ENCODE assay signal across 12 mouse cellular contexts in the genomic region with DNA sequence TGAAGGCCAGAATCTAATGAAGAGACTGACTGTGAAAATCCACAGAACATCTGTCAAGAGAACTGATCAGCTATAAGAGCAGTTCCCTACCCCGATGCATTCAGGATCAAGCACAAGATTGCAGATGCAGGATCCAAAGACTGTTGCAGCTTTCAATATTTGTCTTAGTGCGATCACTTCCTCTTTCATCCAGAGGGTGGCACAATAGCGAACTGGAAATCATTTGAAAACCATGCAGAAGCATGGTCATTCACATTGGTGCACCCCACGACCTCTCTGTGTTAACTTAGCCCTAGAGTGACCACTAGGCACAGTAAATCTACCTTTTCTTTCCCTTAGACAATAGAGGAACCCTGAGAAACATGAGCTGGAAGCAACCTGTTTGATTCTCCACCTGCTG. TPM values are rescaled to one million over a fixed set of nuclear protein-coding genes. Genes with fewer than 3 reads are reported as not detected.
DNase-seq lines count a peak whose midpoint lies in the region; ATAC-seq and TF ChIP-seq lines count a peak whose summit lies in the region.
"Had no signal": no experiment of that assay in that cellular context is flagged by ENCODE, and none has a peak within 500 bp of the region (broad histone marks: within the 10 kb centered on the region; RNA-seq: fewer than 3 reads in every experiment).

No protein-coding gene starts in this region.

- TF ChIP-seq EP300 in lung, postnatal 0 days (IDR thresholded peaks at IDR 0.05): no peak

- ATAC-seq in lung, postnatal 0 days: no peak
- no peak for ATAC-seq in erythroid progenitor cell, adult 5-6 weeks (replicated peaks; ENCODE audit: low FRiP score, poor library complexity, severe bottlenecking)
- ATAC-seq: forebrain, embryonic 13.5 days had no signal

- intact Hi-C loops in heart, postnatal 10 days (cut with DNase I): loop anchor here (1.0 kb wide), 1 partner anchor 206 kb away; no protein-coding TSS in a partner anchor

- no peak overlapping the region for H3K4me2 ChIP-seq in lung, postnatal 0 days (replicated peaks; ENCODE audit: low read depth, low read length)
- H3K4me2 ChIP-seq: forebrain, embryonic 13.5 days; midbrain, embryonic 12.5 days had no signal

- no peak overlapping the region for H3K9ac ChIP-seq in lung, postnatal 0 days (replicated peaks; ENCODE audit: low read depth)
- H3K9ac ChIP-seq: forebrain, embryonic 13.5 days; midbrain, embryonic 12.5 days had no signal

- no peaks in the 10 kb centered on the region for H3K4me1 ChIP-seq in lung, postnatal 0 days (ENCODE audit: insufficient read depth, low read depth, low read length)
- H3K4me1 ChIP-seq: forebrain, embryonic 13.5 days; midbrain, embryonic 12.5 days had no signal

- no peak overlapping the region for H3K4me3 ChIP-seq in lung, postnatal 0 days (ENCODE audit: low read depth, low read length)
- H3K4me3 ChIP-seq: forebrain, embryonic 13.5 days; midbrain, embryonic 12.5 days had no signal

- WGBS in lung, postnatal 0 days: 39% methylated on average over 4 of the region's 4 CpGs

- peak; percentile 64 for TF ChIP-seq CTCF in lung, postnatal 0 days (IDR thresholded peaks at IDR 0.05)

- peak; percentile 6 to 18 for DNase-seq in heart, postnatal 10 days
- no peak for DNase-seq in heart, adult 11 months
- peak; percentile 2 for DNase-seq in lung, postnatal 0 days (ENCODE audit: low spot score)
- no peak for DNase-seq in lung, adult 18-20 months
- DNase-seq in brain, adult 2 months (ENCODE audit: low read depth, low spot score): peak; percentile 47
- peak; percentile 24 to 40 for DNase-seq in right cerebral cortex, adult 2 months (ENCODE audit: low spot score in 2 of 2)
- no peak for DNase-seq in thymus, postnatal 36 days
- DNase-seq: cerebellum, adult 18-20 months had no signal

- no peak overlapping the region for H3K27ac ChIP-seq in lung, postnatal 0 days (ENCODE audit: low read length)
- H3K27ac ChIP-seq: forebrain, embryonic 13.5 days; midbrain, embryonic 12.5 days had no signal

- H3K36me3 ChIP-seq in lung, postnatal 0 days (ENCODE audit: insufficient read depth, low read length): no peaks in the 10 kb centered on the region
- H3K36me3 ChIP-seq: midbrain, embryonic 12.5 days had no signal

- no peaks in the 10 kb centered on the region for H3K27me3 ChIP-seq in lung, postnatal 0 days (replicated peaks; ENCODE audit: insufficient read depth, low read length)
- H3K27me3 ChIP-seq: forebrain, embryonic 13.5 days had no signal

- H3K9me3 ChIP-seq in lung, postnatal 0 days (ENCODE audit: low read length): no peaks in the 10 kb centered on the region
- H3K9me3 ChIP-seq: forebrain, embryonic 13.5 days; midbrain, embryonic 12.5 days had no signal

RNA-seq across cellular contexts. Expression of a gene that starts 55.8 kb away (rescaled TPM):
- total RNA-seq in heart, postnatal 10 days (2021): 1 to 10 TPM; 2.4 to 5.5 TPM
- polyA plus RNA-seq in lung, postnatal 0 days (2015; fragmentation: Nextera tagmentation; extraction: Ambion mirVana): 1.1 and 1.3 TPM in 2 replicates
- total RNA-seq in erythroid progenitor cell, adult 5-6 weeks (2015; ENCODE audit: low replicate concordance): not detected in 2 replicates
- not detected in 2 replicates for total RNA-seq in erythroid progenitor cell, adult 5-6 weeks (2017; ENCODE audit: low replicate concordance)
- total RNA-seq: hematopoietic stem cell, adult 5-6 weeks had no signal

Comparison
In these comparisons a context has a peak if more than half of its experiments do, and no peak if none do; other contexts are left out.
1. DNase-seq: peak in heart, postnatal 10 days (2 of 2), lung, postnatal 0 days (single experiment), brain, adult 2 months (single experiment) and right cerebral cortex, adult 2 months (2 of 2); none in heart, adult 11 months (single experiment), lung, adult 18-20 months (0 of 2) and thymus, postnatal 36 days (0 of 2).